Mouse (Mus musculus): ENCODE measurements around the gene Shc2. TPM values are rescaled to one million over a fixed set of nuclear protein-coding genes. Genes with fewer than 3 reads are reported as not detected.
A peak's percentile ranks its signal among the peaks of the same experiment; 100 is the strongest.

Shc2 gene
- polyA plus RNA-seq, 1 experiment from 2014 or later: 0.04 TPM

GRCm38 (mm10) chr10:79649070-79649751, 11.5 kb upstream of the Shc2 start:
- DNase-seq (ENCODE audit: low read depth, low spot score) (no peak), ATAC-seq (no peak)
- TF ChIP-seq CTCF (IDR thresholded peaks at IDR 0.05): peak; percentile 85
- H3K27me3 ChIP-seq: peaks cover 32% of the 10 kb centered on the region
- POLR2A ChIA-PET: no interaction called here
- in situ Hi-C loops (cut with MboI; ENCODE audit: low pct_unique_long_range_greater_than_20kb): no loop called here
- CTCF ChIA-PET: interaction anchor here (1.6 to 4.2 kb wide), 2 partner anchors 19 to 53 kb away, joined by 6 to 27 read pairs; partner anchors contain the start of gene Tpgs1

GRCm38 (mm10) chr10:79645711-79646110, 8.0 kb upstream of the Shc2 start, which contains the start of gene Odf3l2:
Odf3l2 (minus strand) TSS chr10:79645738.
- H3K27me3 ChIP-seq: peaks cover 20% of the 10 kb centered on the region
- ChIA-PET POLR2A (no interaction called here), CTCF (interaction anchor here (1.3 kb wide), 1 partner anchor 51 kb away, joined by 3 read pairs; no protein-coding TSS in a partner anchor)
- in situ Hi-C loops (cut with MboI; ENCODE audit: low pct_unique_long_range_greater_than_20kb): no loop called here
- no peak for ATAC-seq
- no peak for DNase-seq (ENCODE audit: low read depth, low spot score)
- TF ChIP-seq CTCF (IDR thresholded peaks at IDR 0.05): no peak

- in situ Hi-C loops (cut with MboI; ENCODE audit: low pct_unique_long_range_greater_than_20kb): no loop called here
- ChIA-PET POLR2A (no interaction called here), CTCF (no interaction called here)
- no peak for TF ChIP-seq CTCF (IDR thresholded peaks at IDR 0.05)
- no peak for ATAC-seq
- DNase-seq (ENCODE audit: low read depth, low spot score): no peak
- H3K27me3 ChIP-seq: peaks cover 46% of the 10 kb centered on the region
Measured at GRCm38 (mm10) chr10:79638486-79639204, 927 bp upstream of the Shc2 start.

GRCm38 (mm10) chr10:79636287-79636686, 1.4 kb downstream of the Shc2 start:
- CTCF ChIA-PET: no interaction called here
- peaks cover 41% of the 10 kb centered on the region for H3K27me3 ChIP-seq
- in situ Hi-C loops (cut with MboI; ENCODE audit: low pct_unique_long_range_greater_than_20kb): no loop called here
- DNase-seq (ENCODE audit: low read depth, low spot score) (no peak), ATAC-seq (no peak)
- TF ChIP-seq CTCF (IDR thresholded peaks at IDR 0.05): no peak
- POLR2A ChIA-PET: no interaction called here

GRCm38 (mm10) chr10:79633006-79633777, 4.5 kb downstream of the Shc2 start:
- in situ Hi-C loops (cut with MboI; ENCODE audit: low pct_unique_long_range_greater_than_20kb): no loop called here
- peaks cover 19% of the 10 kb centered on the region for H3K27me3 ChIP-seq
- TF ChIP-seq CTCF (IDR thresholded peaks at IDR 0.05): no peak
- ATAC-seq: no peak
- CTCF ChIA-PET: no interaction called here
- DNase-seq (ENCODE audit: low read depth, low spot score): no peak
- POLR2A ChIA-PET: no interaction called here

- no peak for DNase-seq (ENCODE audit: low read depth, low spot score)
- CTCF ChIA-PET: no interaction called here
- in situ Hi-C loops (cut with MboI; ENCODE audit: low pct_unique_long_range_greater_than_20kb): no loop called here
- TF ChIP-seq CTCF (IDR thresholded peaks at IDR 0.05): no peak
- POLR2A ChIA-PET: no interaction called here
- H3K27me3 ChIP-seq: peaks cover 8% of the 10 kb centered on the region
- no peak for ATAC-seq
Measured at GRCm38 (mm10) chr10:79631432-79631831, 6.3 kb downstream of the Shc2 start.

GRCm38 (mm10) chr10:79628377-79628776, 9.3 kb downstream of the Shc2 start:
- ATAC-seq (no peak), DNase-seq (ENCODE audit: low read depth, low spot score) (no peak)
- no peak for TF ChIP-seq CTCF (IDR thresholded peaks at IDR 0.05)
- H3K27me3 ChIP-seq: peaks cover 17% of the 10 kb centered on the region
- in situ Hi-C loops (cut with MboI; ENCODE audit: low pct_unique_long_range_greater_than_20kb): no loop called here
- POLR2A ChIA-PET: no interaction called here
- CTCF ChIA-PET: no interaction called here

GRCm38 (mm10) chr10:79626156-79626555, 11.6 kb downstream of the Shc2 start:
- ATAC-seq (peak; percentile 28), DNase-seq (ENCODE audit: low read depth, low spot score) (no peak)
- TF ChIP-seq CTCF (IDR thresholded peaks at IDR 0.05): no peak
- peaks cover 33% of the 10 kb centered on the region for H3K27me3 ChIP-seq
- ChIA-PET CTCF (no interaction called here), POLR2A (no interaction called here)
- in situ Hi-C loops (cut with MboI; ENCODE audit: low pct_unique_long_range_greater_than_20kb): no loop called here

- ChIA-PET POLR2A (no interaction called here), CTCF (no interaction called here)
- H3K27me3 ChIP-seq: peaks cover 38% of the 10 kb centered on the region
- TF ChIP-seq CTCF (IDR thresholded peaks at IDR 0.05): no peak
- in situ Hi-C loops (cut with MboI; ENCODE audit: low pct_unique_long_range_greater_than_20kb): no loop called here
- DNase-seq (ENCODE audit: low read depth, low spot score) (no peak), ATAC-seq (no peak)
Measured at GRCm38 (mm10) chr10:79625398-79625797, 12.3 kb downstream of the Shc2 start.

GRCm38 (mm10) chr10:79623950-79624349, 13.8 kb downstream of the Shc2 start:
- ATAC-seq (no peak), DNase-seq (ENCODE audit: low read depth, low spot score) (no peak)
- peaks cover 43% of the 10 kb centered on the region for H3K27me3 ChIP-seq
- ChIA-PET CTCF (no interaction called here), POLR2A (no interaction called here)
- TF ChIP-seq CTCF (IDR thresholded peaks at IDR 0.05): no peak
- in situ Hi-C loops (cut with MboI; ENCODE audit: low pct_unique_long_range_greater_than_20kb): no loop called here

GRCm38 (mm10) chr10:79616376-79616775, 21.3 kb downstream of the Shc2 start:
- H3K27me3 ChIP-seq: peaks cover 42% of the 10 kb centered on the region
- in situ Hi-C loops (cut with MboI; ENCODE audit: low pct_unique_long_range_greater_than_20kb): no loop called here
- ATAC-seq: no peak
- no peak for TF ChIP-seq CTCF (IDR thresholded peaks at IDR 0.05)
- ChIA-PET POLR2A (no interaction called here), CTCF (no interaction called here)
- no peak for DNase-seq (ENCODE audit: low read depth, low spot score)

Measured in Patski (cell line).